Mouse (Mus musculus) MEL (cell line): ENCODE data around the gene 1700016C15Rik. TPM values are rescaled to one million over a fixed set of nuclear protein-coding genes. Genes with fewer than 3 reads are reported as not detected.
A peak's percentile ranks its signal among the peaks of the same experiment; 100 is the strongest.

Experiments
- DNase-seq: peaks from one replicate; pipeline ENCODE4 v3.0.0; 2011; ENCODE audit warnings: low read depth, low spot score
- H3K27ac ChIP-seq: 2 replicates; pipeline ENCODE4 v1.5.1; 2012; ENCODE audit warnings: low read depth, mild to moderate bottlenecking, control low read depth, low read length, moderate library complexity; ENCODE audit not compliant: control insufficient read depth
- H3K27me3 ChIP-seq, 2 experiments: fragments of 150-350 bp in 1 of 2; sonication (generic) in 1 of 2; 2 replicates each; pipeline ENCODE4 v1.6.1; 2012; ENCODE audit warnings: low read length in 2 of 2, mild to moderate bottlenecking in 2 of 2, improper control_type of control experiment in 1 of 2, moderate library complexity in 1 of 2; ENCODE audit not compliant: insufficient read depth in 2 of 2, control insufficient read depth in 1 of 2
- H3K36me3 ChIP-seq, 2 experiments: 2 replicates each; pipeline ENCODE4 v1.6.1; 2012 to 2014; ENCODE audit warnings: low read length in 2 of 2, improper control_type of control experiment in 1 of 2, inconsistent platforms in 1 of 2, mild to moderate bottlenecking in 1 of 2; ENCODE audit not compliant: insufficient read depth in 2 of 2, control insufficient read depth in 1 of 2
- H3K4me1 ChIP-seq, 2 experiments: fragments of 150-350 bp in 1 of 2; sonication (generic) in 1 of 2; 2 replicates each; pipeline ENCODE4 v1.6.1; 2012; ENCODE audit warnings: low read length in 2 of 2, improper control_type of control experiment in 1 of 2, mild to moderate bottlenecking in 1 of 2; ENCODE audit not compliant: insufficient read depth in 2 of 2, control insufficient read depth in 1 of 2
- H3K4me3 ChIP-seq, 2 experiments: fragments of 150-350 bp in 1 of 2; sonication (generic) in 1 of 2; 2 replicates each; pipeline ENCODE4 v1.5.1; 2012; ENCODE audit warnings: low read depth in 2 of 2, low read length in 2 of 2, mild to moderate bottlenecking in 2 of 2, moderate library complexity in 2 of 2, control low read depth in 1 of 2, improper control_type of control experiment in 1 of 2; ENCODE audit not compliant: control insufficient read depth in 1 of 2, insufficient read depth in 1 of 2
- H3K79me2 ChIP-seq: 2 replicates; pipeline ENCODE4 v1.6.1; 2012; ENCODE audit warnings: mild to moderate bottlenecking, low read length, moderate library complexity; ENCODE audit not compliant: control insufficient read depth, poor library complexity, insufficient read depth
- H3K9ac ChIP-seq: 2 replicates; pipeline ENCODE4 v1.6.1; 2012; ENCODE audit warnings: low read depth, mild to moderate bottlenecking, control low read depth, low read length, moderate library complexity; ENCODE audit not compliant: control insufficient read depth, poor library complexity, severe bottlenecking
- H3K9me3 ChIP-seq: fragments of 150-350 bp; sonication (generic); replicated peaks from 2 replicates; pipeline ENCODE4 v1.6.1; 2012; ENCODE audit warnings: mild to moderate bottlenecking, low read length, improper control_type of control experiment, moderate library complexity; ENCODE audit not compliant: insufficient read depth
- BHLHE40 ChIP-seq: IDR thresholded peaks from 2 replicates; pipeline ENCODE4 v1.6.1; 2012; ENCODE audit warnings: low read depth, mild to moderate bottlenecking, inconsistent platforms, low read length, improper control_type of control experiment, borderline replicate concordance
- CHD1 ChIP-seq: IDR thresholded peaks from 2 replicates; pipeline ENCODE4 v1.6.1; 2012; ENCODE audit warnings: low read depth, mild to moderate bottlenecking, inconsistent platforms, low read length, improper control_type of control experiment
- CHD2 ChIP-seq: IDR thresholded peaks from 2 replicates; pipeline ENCODE4 v1.6.1; 2011; ENCODE audit warnings: low read length, improper control_type of control experiment
- CTCF ChIP-seq, 3 experiments: IDR thresholded peaks in 2 of 3; conservative IDR thresholded peaks in 1 of 3; 2 replicates each; pipeline ENCODE4 v1.5.1; 2011 to 2012; ENCODE audit warnings: low read length in 3 of 3, low read depth in 2 of 3, mild to moderate bottlenecking in 2 of 3, improper control_type of control experiment in 1 of 3, inconsistent platforms in 1 of 3, mixed read lengths in 1 of 3, moderate library complexity in 1 of 3; ENCODE audit not compliant: control insufficient read depth in 1 of 3, insufficient read depth in 1 of 3, poor library complexity in 1 of 3, severe bottlenecking in 1 of 3
- E2F4 ChIP-seq: IDR thresholded peaks from 2 replicates; pipeline ENCODE4 v1.6.1; 2011; ENCODE audit warnings: low read depth, low read length, improper control_type of control experiment, borderline replicate concordance
- ELF1 ChIP-seq: IDR thresholded peaks from 2 replicates; pipeline ENCODE4 v1.6.1; 2014; ENCODE audit warnings: low read depth, mild to moderate bottlenecking, inconsistent platforms, low read length, improper control_type of control experiment, moderate library complexity
- EP300 ChIP-seq, 2 experiments: IDR thresholded peaks; 2 replicates each; pipeline ENCODE4 v1.6.1; 2011; ENCODE audit warnings: improper control_type of control experiment in 2 of 2, low read length in 2 of 2, low read depth in 1 of 2, mild to moderate bottlenecking in 1 of 2
- ETS1 ChIP-seq: IDR thresholded peaks from 2 replicates; pipeline ENCODE4 v1.6.1; 2012; ENCODE audit warnings: low read depth, mild to moderate bottlenecking, inconsistent platforms, low read length, improper control_type of control experiment, moderate library complexity
- GABPA ChIP-seq: IDR thresholded peaks from 2 replicates; pipeline ENCODE4 v1.6.1; 2012; ENCODE audit warnings: low read depth, mild to moderate bottlenecking, inconsistent platforms, low read length, improper control_type of control experiment, moderate library complexity
- HCFC1 ChIP-seq: IDR thresholded peaks from 2 replicates; pipeline ENCODE4 v1.6.1; 2012; ENCODE audit warnings: low read depth, mild to moderate bottlenecking, inconsistent platforms, low read length, improper control_type of control experiment, moderate library complexity
- JUND ChIP-seq: IDR thresholded peaks from 2 replicates; pipeline ENCODE4 v1.6.1; 2011; ENCODE audit warnings: low read depth, mild to moderate bottlenecking, improper control_type of control experiment, low read length
- MAFK ChIP-seq: IDR thresholded peaks from 2 replicates; pipeline ENCODE4 v1.6.1; 2011; ENCODE audit warnings: low read depth, mild to moderate bottlenecking, low read length, improper control_type of control experiment, borderline replicate concordance
- MAX ChIP-seq: IDR thresholded peaks from 2 replicates; pipeline ENCODE4 v1.6.1; 2011; ENCODE audit warnings: low read length, improper control_type of control experiment
- MAZ ChIP-seq: IDR thresholded peaks from 2 replicates; pipeline ENCODE4 v1.6.1; 2012; ENCODE audit warnings: low read depth, mild to moderate bottlenecking, inconsistent platforms, low read length, improper control_type of control experiment
- MEF2A ChIP-seq: IDR thresholded peaks from 2 replicates; pipeline ENCODE4 v1.6.1; 2014; ENCODE audit warnings: low read depth, mild to moderate bottlenecking, inconsistent platforms, low read length, improper control_type of control experiment; ENCODE audit not compliant: poor library complexity, insufficient replicate concordance, severe bottlenecking; ENCODE audit errors: extremely low read depth
- MXI1 ChIP-seq: IDR thresholded peaks from 2 replicates; pipeline ENCODE4 v1.6.1; 2011; ENCODE audit warnings: mild to moderate bottlenecking, low read depth, low read length, improper control_type of control experiment
- MYC ChIP-seq: IDR thresholded peaks from 2 replicates; pipeline ENCODE4 v1.6.1; 2011; ENCODE audit warnings: low read depth, mild to moderate bottlenecking, low read length, improper control_type of control experiment, moderate library complexity
- NELFE ChIP-seq: IDR thresholded peaks from 2 replicates; pipeline ENCODE4 v1.6.1; 2011; ENCODE audit warnings: low read depth, low read length, improper control_type of control experiment
- NRF1 ChIP-seq: IDR thresholded peaks from 2 replicates; pipeline ENCODE4 v1.6.1; 2014; ENCODE audit warnings: low read depth, mild to moderate bottlenecking, inconsistent platforms, low read length, improper control_type of control experiment, moderate library complexity; ENCODE audit not compliant: poor library complexity, insufficient read depth, severe bottlenecking
- POLR2AphosphoS2 ChIP-seq: IDR thresholded peaks from 2 replicates; pipeline ENCODE4 v1.6.1; 2011; ENCODE audit warnings: low read length, improper control_type of control experiment
- POLR2AphosphoS5 ChIP-seq: IDR thresholded peaks from 2 replicates; pipeline ENCODE4 v1.6.1; 2012; ENCODE audit warnings: low read depth, borderline replicate concordance, mild to moderate bottlenecking, inconsistent platforms, low read length, moderate library complexity, mixed read lengths
- RAD21 ChIP-seq: IDR thresholded peaks from 2 replicates; pipeline ENCODE4 v1.6.1; 2011; ENCODE audit warnings: mild to moderate bottlenecking, low read depth, low read length, improper control_type of control experiment
- SIN3A ChIP-seq: IDR thresholded peaks from 2 replicates; pipeline ENCODE4 v1.6.1; 2012; ENCODE audit warnings: low read length, improper control_type of control experiment, inconsistent platforms
- SMC3 ChIP-seq: IDR thresholded peaks from 2 replicates; pipeline ENCODE4 v1.6.1; 2011; ENCODE audit warnings: low read depth, low read length, improper control_type of control experiment
- TAL1 ChIP-seq: IDR thresholded peaks from 2 replicates; pipeline ENCODE4 v1.6.1; 2012; ENCODE audit warnings: mild to moderate bottlenecking, inconsistent platforms, low read length, moderate library complexity, mixed read lengths
- TBP ChIP-seq: IDR thresholded peaks from 2 replicates; pipeline ENCODE4 v1.8.0; 2011; ENCODE audit warnings: low read depth, low read length, improper control_type of control experiment
- TCF12 ChIP-seq: IDR thresholded peaks from 2 replicates; pipeline ENCODE4 v1.6.1; 2014; ENCODE audit warnings: low read depth, mild to moderate bottlenecking, inconsistent platforms, low read length, improper control_type of control experiment, moderate library complexity
- UBTF ChIP-seq: IDR thresholded peaks from 2 replicates; pipeline ENCODE4 v1.6.1; 2012; ENCODE audit warnings: low read depth, mild to moderate bottlenecking, inconsistent platforms, low read length, improper control_type of control experiment, moderate library complexity, borderline replicate concordance; ENCODE audit not compliant: insufficient read depth
- USF2 ChIP-seq, 2 experiments: IDR thresholded peaks; 2 replicates each; pipeline ENCODE4 v1.6.1; 2011 to 2012; ENCODE audit warnings: improper control_type of control experiment in 2 of 2, low read length in 2 of 2, borderline replicate concordance in 1 of 2, inconsistent platforms in 1 of 2, low read depth in 1 of 2, mild to moderate bottlenecking in 1 of 2; ENCODE audit not compliant: insufficient read depth in 1 of 2
- ZC3H11A ChIP-seq: IDR thresholded peaks from 2 replicates; pipeline ENCODE4 v1.6.1; 2012; ENCODE audit warnings: low read depth, mild to moderate bottlenecking, inconsistent platforms, low read length, improper control_type of control experiment
- ZKSCAN1 ChIP-seq: IDR thresholded peaks from 2 replicates; pipeline ENCODE4 v1.6.1; 2012; ENCODE audit warnings: low read depth, mild to moderate bottlenecking, inconsistent platforms, low read length, improper control_type of control experiment, moderate library complexity
- ZMIZ1 ChIP-seq: IDR thresholded peaks from 2 replicates; pipeline ENCODE4 v1.6.1; 2012; ENCODE audit warnings: low read depth, mild to moderate bottlenecking, inconsistent platforms, low read length, improper control_type of control experiment, moderate library complexity
- ZNF384 ChIP-seq: IDR thresholded peaks from 2 replicates; pipeline ENCODE4 v1.6.1; 2012; ENCODE audit warnings: low read depth, mild to moderate bottlenecking, inconsistent platforms, low read length, improper control_type of control experiment
- polyA plus RNA-seq, 2 experiments: library from polyadenylated mRNA; stranded (reverse) in 1 of 2; unstranded in 1 of 2; fragments of >175 nt in 1 of 2; fragments of >200 nt in 1 of 2; gene quantifications; 2 replicates each; pipeline versions ENCODE4 v1.2.1 to v1.2.4; 2012; ENCODE audit warnings: low replicate concordance in 2 of 2, low read depth in 1 of 2; ENCODE audit not compliant: insufficient read length in 2 of 2, insufficient read depth in 1 of 2, missing spikeins in 1 of 2
- total RNA-seq: library from RNA; depleted of rRNA; stranded (reverse); fragments of 300-350 nt; gene quantifications from 2 replicates; pipeline ENCODE4 v1.2.3, GENCODE M21; 2012

The 1700016C15Rik gene
- total and polyA plus RNA-seq, 3 experiments = not detected

- no peak; the same call in 1 of the 2 replicates for TF ChIP-seq CHD1
- no peak for TF ChIP-seq TAL1
- no peak for TF ChIP-seq NRF1
These were observed 15.1 kb upstream of the 1700016C15Rik start (continued) for GRCm38 (mm10) chr1:177714397-177715012.

- Histone ChIP-seq H3K4me3 (peak overlapping the region; percentile 54 to 58), H3K27ac (peak overlapping the region; percentile 88), H3K79me2 (no peaks in the 10 kb centered on the region), H3K9me3 (no peaks in the 10 kb centered on the region), H3K4me1 (peaks cover 15 to 47% of the 10 kb centered on the region in 2 experiments), H3K36me3 (peaks cover 0 to 52% of the 10 kb centered on the region in 2 experiments; a peak in 2 of 4 replicates), H3K27me3 (no peaks in the 10 kb centered on the region), H3K9ac (peak overlapping the region; percentile 66)
- peak; percentile 81 for DNase-seq
- TF ChIP-seq MYC (no peak), ZMIZ1 (no peak), HCFC1 (peak; percentile 54; the same call in 1 of the 2 replicates), TBP (peak; percentile 56; the same call in 1 of the 2 replicates), MAX (peak; percentile 62), ETS1 (peak; percentile 68), BHLHE40 (0 out of 2 replicates have a peak, but pooled peaks have one; percentile 30), SMC3 (no peak), GABPA (no peak), ZNF384 (no peak), UBTF (no peak), NELFE (peak; percentile 37; the same call in 1 of the 2 replicates), MAFK (no peak), ZKSCAN1 (no peak), POLR2AphosphoS5 (no peak), POLR2AphosphoS2 (no peak), ZC3H11A (no peak), MXI1 (peak; percentile 53; the same call in 1 of the 2 replicates), RAD21 (no peak), EP300 (IDR thresholded peaks at IDR 0.05; ENCODE audit: low read depth in 1 of 2, low read length in 2 of 2) (peak; percentile 65 to 88), CHD1 (no peak), TCF12 (peak; percentile 70; the same call in 1 of the 2 replicates), MAZ (peak; percentile 57; the same call in 1 of the 2 replicates), CTCF (IDR thresholded peaks at IDR 0.05 in 2 of 3, conservative IDR thresholded peaks at IDR 0.05 in 1 of 3; ENCODE audit: control insufficient read depth in 1 of 3, insufficient read depth in 1 of 3, low read depth in 2 of 3, low read length in 3 of 3, poor library complexity in 1 of 3, severe bottlenecking in 1 of 3) (no peak), E2F4 (no peak), MEF2A (no peak), TAL1 (peak; percentile 47; the same call in 1 of the 2 replicates), NRF1 (no peak), JUND (no peak), CHD2 (no peak), ELF1 (peak; percentile 56; the same call in 1 of the 2 replicates), SIN3A (peak; percentile 79), USF2 (IDR thresholded peaks at IDR 0.05; ENCODE audit: borderline replicate concordance in 1 of 2, insufficient read depth in 1 of 2, low read depth in 1 of 2, low read length in 2 of 2) (no peak)
These were observed 13.2 kb upstream of the 1700016C15Rik start for GRCm38 (mm10) chr1:177716448-177716847.
